Mouse (Mus musculus) embryonic stem cell, embryonic (primary cell): ENCODE data around the gene Foxm1.

Experiments
- CTCF ChIA-PET, 4 experiments: fragments of 300-600 bp in 2 of 4; fragments of 350-600 bp in 2 of 4; sonication (Branson Sonifier 250); formaldehyde crosslinking; loops; one replicate each; lab custom pipeline; 2022; ENCODE audit warnings: inconsistent platforms in 2 of 4; lab: Charles Lee
- POLR2A ChIA-PET, 4 experiments: fragments of 300-600 bp in 2 of 4; fragments of 350-600 bp in 2 of 4; sonication (Branson Sonifier 250); formaldehyde crosslinking; loops; one replicate each; lab custom pipeline; 2022; ENCODE audit warnings: antibody characterized with exemption in 4 of 4, inconsistent platforms in 1 of 4; lab: Charles Lee

Foxm1 gene

GRCm38 (mm10) chr6:128361901-128362300, 866 bp upstream of the Foxm1 start:
- ChIA-PET CTCF (interaction anchor here (0.6 to 1.6 kb wide), 6 partner anchors 12 to 161 kb away, joined by 3 to 6 read pairs (median 5); no protein-coding TSS in a partner anchor), POLR2A (interaction anchor here in 3 of 4 experiments (0.6 to 1.7 kb wide), 13 partner anchors 10 to 197 kb away, joined by 3 to 5 read pairs (median 3); no protein-coding TSS in a partner anchor)

GRCm38 (mm10) chr6:128363007-128363825, 449 bp downstream of the Foxm1 start:
- ChIA-PET POLR2A (interaction anchor here in 2 of 4 experiments (0.7 to 1.7 kb wide), 8 partner anchors 8 to 183 kb away, joined by 3 to 6 read pairs (median 3); partner anchors contain the start of genes Gm44596 (in 1 of the 2) and Tex52 (in 1 of the 2)), CTCF (interaction anchor here in 2 of 4 experiments (0.7 kb wide), 2 partner anchors 62 to 102 kb away, joined by 3 to 7 read pairs; no protein-coding TSS in a partner anchor)

GRCm38 (mm10) chr6:128364721-128365120, 2.0 kb downstream of the Foxm1 start:
- ChIA-PET POLR2A (interaction anchor here (0.6 to 1.7 kb wide), 15 partner anchors 8 to 164 kb away, joined by 3 to 9 read pairs (median 4); partner anchors contain the start of genes Gm44596 (in 1 of the 4), Itfg2 (in 1 of the 4) and Tex52 (in 1 of the 4)), CTCF (interaction anchor here in 3 of 4 experiments (0.6 to 1.4 kb wide), 5 partner anchors 10 to 395 kb away, joined by 3 to 6 read pairs (median 4); partner anchors contain the start of gene Tulp3 (in 1 of the 3))

- CTCF ChIA-PET: interaction anchor here in 1 of 4 experiments (0.6 to 1.2 kb wide), 3 partner anchors 45 to 264 kb away, joined by 3 to 5 read pairs (median 3); no protein-coding TSS in a partner anchor
Observed at GRCm38 (mm10) chr6:128366466-128366865, 3.7 kb downstream of the Foxm1 start.

GRCm38 (mm10) chr6:128370040-128370439, 7.3 kb downstream of the Foxm1 start:
- POLR2A ChIA-PET: interaction anchor here in 1 of 4 experiments (1.2 kb wide), 1 partner anchor 41 kb away, joined by 4 read pairs; no protein-coding TSS in a partner anchor

More at GRCm38 (mm10) chr6:128366466-128366865, 3.7 kb downstream of the Foxm1 start:
- POLR2A ChIA-PET: interaction anchor here in 2 of 4 experiments (1.0 to 1.5 kb wide), 4 partner anchors 14 to 166 kb away, joined by 3 to 4 read pairs (median 4); no protein-coding TSS in a partner anchor

GRCm38 (mm10) chr6:128375192-128375591, 12.4 kb downstream of the Foxm1 start, which contains the start of the genes Tex52 and Gm44596:
Tex52 (plus strand) TSS chr6:128375456.
Gm44596 (plus strand) TSS chr6:128375503.
- ChIA-PET CTCF (interaction anchor here in 1 of 4 experiments (1.8 kb wide), 1 partner anchor 36 kb away, joined by 5 read pairs; no protein-coding TSS in a partner anchor), POLR2A (interaction anchor here in 2 of 4 experiments (1.5 to 2.7 kb wide), 4 partner anchors 8 to 28 kb away, joined by 3 to 11 read pairs (median 6); no protein-coding TSS in a partner anchor)

More at GRCm38 (mm10) chr6:128370040-128370439, 7.3 kb downstream of the Foxm1 start:
- CTCF ChIA-PET: interaction anchor here in 2 of 4 experiments (0.6 to 1.7 kb wide), 4 partner anchors 17 to 100 kb away, joined by 3 to 7 read pairs (median 4); no protein-coding TSS in a partner anchor

- CTCF ChIA-PET: interaction anchor here in 1 of 4 experiments (0.6 kb wide), 1 partner anchor 13 kb away, joined by 3 read pairs; no protein-coding TSS in a partner anchor
Observed at GRCm38 (mm10) chr6:128376371-128377085, 13.8 kb downstream of the Foxm1 start.

GRCm38 (mm10) chr6:128379636-128380035, 16.9 kb downstream of the Foxm1 start:
- POLR2A ChIA-PET: interaction anchor here in 2 of 4 experiments (1.0 to 2.1 kb wide), 8 partner anchors 14 to 179 kb away, joined by 3 to 6 read pairs (median 4); no protein-coding TSS in a partner anchor

More at GRCm38 (mm10) chr6:128376371-128377085, 13.8 kb downstream of the Foxm1 start:
- POLR2A ChIA-PET: interaction anchor here in 3 of 4 experiments (0.6 to 2.0 kb wide), 8 partner anchors 9 to 206 kb away, joined by 3 to 6 read pairs (median 3); no protein-coding TSS in a partner anchor

GRCm38 (mm10) chr6:128380594-128381167, 17.9 kb downstream of the Foxm1 start:
- POLR2A ChIA-PET: interaction anchor here in 2 of 4 experiments (1.1 to 1.7 kb wide), 3 partner anchors 13 to 180 kb away, joined by 3 to 5 read pairs (median 4); no protein-coding TSS in a partner anchor
- CTCF ChIA-PET: interaction anchor here in 2 of 4 experiments (0.8 to 1.1 kb wide), 3 partner anchors 30 to 355 kb away, joined by 3 read pairs; no protein-coding TSS in a partner anchor

More at GRCm38 (mm10) chr6:128379636-128380035, 16.9 kb downstream of the Foxm1 start:
- CTCF ChIA-PET: interaction anchor here in 2 of 4 experiments (0.8 to 1.6 kb wide), 5 partner anchors 31 to 100 kb away, joined by 3 to 5 read pairs (median 4); no protein-coding TSS in a partner anchor

- POLR2A ChIA-PET: interaction anchor here in 2 of 4 experiments (0.5 to 0.8 kb wide), 2 partner anchors 21 to 85 kb away, joined by 3 read pairs; no protein-coding TSS in a partner anchor
- CTCF ChIA-PET: interaction anchor here in 3 of 4 experiments (0.6 to 1.1 kb wide), 6 partner anchors 22 to 355 kb away, joined by 3 to 5 read pairs (median 3); no protein-coding TSS in a partner anchor
Observed at GRCm38 (mm10) chr6:128381254-128381653, 18.5 kb downstream of the Foxm1 start.

GRCm38 (mm10) chr6:128383752-128384151, 21.0 kb downstream of the Foxm1 start:
- CTCF ChIA-PET: interaction anchor here in 3 of 4 experiments (0.6 to 1.3 kb wide), 3 partner anchors 83 to 278 kb away, joined by 3 read pairs; no protein-coding TSS in a partner anchor
- POLR2A ChIA-PET: interaction anchor here in 1 of 4 experiments (0.6 to 1.3 kb wide), 3 partner anchors 14 to 107 kb away, joined by 3 to 6 read pairs (median 3); no protein-coding TSS in a partner anchor

- CTCF ChIA-PET: interaction anchor here in 2 of 4 experiments (1.0 to 2.0 kb wide), 3 partner anchors 26 to 94 kb away, joined by 3 to 5 read pairs (median 4); no protein-coding TSS in a partner anchor
- POLR2A ChIA-PET: interaction anchor here in 1 of 4 experiments (1.0 to 1.4 kb wide), 2 partner anchors 22 to 26 kb away, joined by 3 read pairs; no protein-coding TSS in a partner anchor
Observed at GRCm38 (mm10) chr6:128385026-128385425, 22.3 kb downstream of the Foxm1 start.

GRCm38 (mm10) chr6:128389185-128389584, 26.4 kb downstream of the Foxm1 start:
- POLR2A ChIA-PET: interaction anchor here in 1 of 4 experiments (1.6 kb wide), 1 partner anchor 23 kb away, joined by 3 read pairs; no protein-coding TSS in a partner anchor
- CTCF ChIA-PET: interaction anchor here in 2 of 4 experiments (0.7 to 1.5 kb wide), 3 partner anchors 10 to 22 kb away, joined by 3 to 4 read pairs (median 3); no protein-coding TSS in a partner anchor

GRCm38 (mm10) chr6:128390683-128391082, 27.9 kb downstream of the Foxm1 start:
- POLR2A ChIA-PET: no interaction called here
- CTCF ChIA-PET: no interaction called here

- ChIA-PET CTCF (interaction anchor here in 3 of 4 experiments (0.5 to 1.7 kb wide), 4 partner anchors 13 to 219 kb away, joined by 3 to 8 read pairs (median 5); no protein-coding TSS in a partner anchor), POLR2A (interaction anchor here in 2 of 4 experiments (0.5 to 1.2 kb wide), 3 partner anchors 8 to 231 kb away, joined by 3 read pairs; no protein-coding TSS in a partner anchor)
Observed at GRCm38 (mm10) chr6:128397574-128398261, 35.0 kb downstream of the Foxm1 start.
